Comparison of ENCODE assay signal across 39 mouse cellular contexts in genomic region chr5:121030161-121030560, GRCm38 (mm10). TPM values are rescaled to one million over a fixed set of nuclear protein-coding genes. Genes with fewer than 3 reads are reported as not detected.
"Had no signal": no experiment of that assay in that cellular context is flagged by ENCODE, and none has a peak within 500 bp of the region (broad histone marks: within the 10 kb centered on the region; RNA-seq: fewer than 3 reads in every experiment).

No protein-coding gene starts in this region.

- H3K4me3 ChIP-seq: heart, embryonic 10.5 days; heart, embryonic 12.5 days; heart, embryonic 13.5 days; heart, embryonic 15.5 days; hindbrain, embryonic 10.5 days; hindbrain, embryonic 12.5 days; hindbrain, embryonic 13.5 days; hindbrain, embryonic 15.5 days; kidney, embryonic 15.5 days; layer of hippocampus, adult 2 months; left cerebral cortex, adult 2 months had no signal

- H3K27ac ChIP-seq: heart, embryonic 10.5 days; heart, embryonic 13.5 days; heart, embryonic 15.5 days; hindbrain, embryonic 10.5 days; hindbrain, embryonic 12.5 days; hindbrain, embryonic 13.5 days; hindbrain, embryonic 14.5 days; hindbrain, embryonic 15.5 days; hindbrain, postnatal 0 days; kidney, embryonic 15.5 days; kidney, postnatal 0 days; layer of hippocampus, adult 2 months; left cerebral cortex, adult 2 months had no signal

- DNase-seq: heart, postnatal 10 days; heart, postnatal 14 days; heart, postnatal 36 days; heart, postnatal 4 days; kidney, adult 11 months; kidney, adult 18-20 months; kidney, adult 2 months; kidney, adult 8-10 months; kidney, adult 9 months; kidney, postnatal 10 days; kidney, postnatal 14 days; kidney, postnatal 25 days; kidney, postnatal 36 days; kidney, postnatal 4 days; layer of hippocampus, adult 9-11 months; layer of hippocampus, postnatal 36 days had no signal

- H3K4me1 ChIP-seq: heart, embryonic 10.5 days; heart, embryonic 12.5 days; heart, embryonic 13.5 days; heart, embryonic 15.5 days; hindbrain, embryonic 10.5 days; kidney, embryonic 15.5 days had no signal

- H3K36me3 ChIP-seq: heart, embryonic 10.5 days; heart, embryonic 12.5 days; heart, embryonic 13.5 days; heart, embryonic 15.5 days; hindbrain, embryonic 10.5 days; hindbrain, embryonic 12.5 days; hindbrain, embryonic 13.5 days; hindbrain, embryonic 15.5 days; kidney, embryonic 15.5 days had no signal

- H3K9ac ChIP-seq: heart, embryonic 12.5 days; heart, embryonic 13.5 days; heart, embryonic 15.5 days; hindbrain, embryonic 12.5 days; hindbrain, embryonic 13.5 days; hindbrain, embryonic 14.5 days; hindbrain, embryonic 15.5 days; kidney, embryonic 15.5 days had no signal

- H3K27me3 ChIP-seq: heart, embryonic 13.5 days; heart, embryonic 15.5 days; hindbrain, embryonic 12.5 days; hindbrain, embryonic 13.5 days; hindbrain, embryonic 15.5 days; kidney, embryonic 15.5 days had no signal

- H3K4me2 ChIP-seq: heart, embryonic 11.5 days; heart, embryonic 12.5 days; heart, embryonic 13.5 days; heart, embryonic 15.5 days; hindbrain, embryonic 12.5 days; hindbrain, embryonic 13.5 days; hindbrain, embryonic 14.5 days; hindbrain, embryonic 15.5 days; kidney, embryonic 15.5 days had no signal

- ATAC-seq: hindbrain, embryonic 16.5 days; hindbrain, postnatal 0 days; inflammation-experienced regulatory T-cells, adult 6 months; intestine, embryonic 16.5 days; intestine, postnatal 0 days had no signal

- H3K9me3 ChIP-seq: heart, embryonic 10.5 days; heart, embryonic 13.5 days; heart, embryonic 15.5 days; hindbrain, embryonic 13.5 days; hindbrain, embryonic 15.5 days; kidney, embryonic 15.5 days had no signal

RNA-seq across cellular contexts. Expression of gene Rph3a, which starts 20.3 kb away (rescaled TPM):
- polyA plus RNA-seq: heart, embryonic 10.5 days; heart, embryonic 11.5 days; heart, embryonic 12.5 days; heart, embryonic 13.5 days; heart, embryonic 14.5 days; heart, embryonic 15.5 days; heart, embryonic 16.5 days; heart, postnatal 0 days; inflammation-experienced regulatory T-cells, adult 6 months; kidney, embryonic 14.5 days had no signal
